Mouse (Mus musculus) limb, embryonic 11.5 days (tissue): Measurements from ENCODE around the gene Gm49373. TPM values are rescaled to one million over a fixed set of nuclear protein-coding genes. Genes with fewer than 3 reads are reported as not detected.

Experiments
- ATAC-seq: fragments of 200-750 bp; cut with Nextera tagmentation; 2 replicates; pipeline ENCODE4 v1.8.0; 2017; ENCODE audit warnings: low read depth; ENCODE audit not compliant: insufficient number of reproducible peaks, low FRiP score, low TSS enrichment
- DNase-seq: peaks from one replicate; pipeline ENCODE4 v3.0.0-alpha.2; 2015; ENCODE audit warnings: low spot score
- H3K27ac ChIP-seq: fragments of 300-500 bp; sonication (generic); replicated peaks from 2 replicates; pipeline ENCODE4 v1.5.1; 2014; ENCODE audit warnings: low read depth, mild to moderate bottlenecking, low read length
- H3K27me3 ChIP-seq: fragments of 300-500 bp; sonication (generic); 2 replicates; pipeline ENCODE4 v1.6.1; 2014; ENCODE audit warnings: mild to moderate bottlenecking, low read length, mixed read lengths; ENCODE audit not compliant: control insufficient read depth, insufficient read depth
- H3K36me3 ChIP-seq: fragments of 300-500 bp; sonication (generic); 2 replicates; pipeline ENCODE4 v1.6.1; 2014; ENCODE audit warnings: mild to moderate bottlenecking, low read length, moderate library complexity, mixed read lengths; ENCODE audit not compliant: control insufficient read depth, insufficient read depth
- H3K4me1 ChIP-seq: fragments of 300-500 bp; sonication (generic); 2 replicates; pipeline ENCODE4 v1.6.1; 2014; ENCODE audit warnings: low read length, mixed read lengths; ENCODE audit not compliant: control insufficient read depth, insufficient read depth
- H3K4me2 ChIP-seq: fragments of 300-500 bp; sonication (generic); 2 replicates; pipeline ENCODE4 v1.6.1; 2014; ENCODE audit warnings: low read depth, mild to moderate bottlenecking, moderate library complexity; ENCODE audit not compliant: severe bottlenecking
- H3K4me3 ChIP-seq: fragments of 300-500 bp; sonication (generic); 2 replicates; pipeline ENCODE4 v1.5.1; 2014; ENCODE audit warnings: low read depth, low read length
- H3K9ac ChIP-seq: fragments of 300-500 bp; sonication (generic); 2 replicates; pipeline ENCODE4 v1.6.1; 2014; ENCODE audit warnings: mild to moderate bottlenecking, low read length
- H3K9me3 ChIP-seq: fragments of 300-500 bp; sonication (generic); 2 replicates; pipeline ENCODE4 v1.6.1; 2016; ENCODE audit warnings: low read length; ENCODE audit not compliant: control insufficient read depth
- WGBS: fragments of 180-500 bp; shearing (Covaris S2); extraction: QIAGEN DNeasy Blood & Tissue Kit; methylation state at CpG from one replicate; pipeline ENCODE4 v1.1.7; 2014; 5-methylcytosine and 5-hydroxymethylcytosine counted together
- polyA plus RNA-seq: library from polyadenylated mRNA; unstranded; fragments of >200 nt; fragmentation: Nextera tagmentation; extraction: Ambion mirVana; gene quantifications from 2 replicates; pipeline ENCODE4 v1.2.1, GENCODE M21; 2014

Gm49373 gene
- polyA plus RNA-seq = 0.27 and 0.52 TPM in 2 replicates

DNA sequence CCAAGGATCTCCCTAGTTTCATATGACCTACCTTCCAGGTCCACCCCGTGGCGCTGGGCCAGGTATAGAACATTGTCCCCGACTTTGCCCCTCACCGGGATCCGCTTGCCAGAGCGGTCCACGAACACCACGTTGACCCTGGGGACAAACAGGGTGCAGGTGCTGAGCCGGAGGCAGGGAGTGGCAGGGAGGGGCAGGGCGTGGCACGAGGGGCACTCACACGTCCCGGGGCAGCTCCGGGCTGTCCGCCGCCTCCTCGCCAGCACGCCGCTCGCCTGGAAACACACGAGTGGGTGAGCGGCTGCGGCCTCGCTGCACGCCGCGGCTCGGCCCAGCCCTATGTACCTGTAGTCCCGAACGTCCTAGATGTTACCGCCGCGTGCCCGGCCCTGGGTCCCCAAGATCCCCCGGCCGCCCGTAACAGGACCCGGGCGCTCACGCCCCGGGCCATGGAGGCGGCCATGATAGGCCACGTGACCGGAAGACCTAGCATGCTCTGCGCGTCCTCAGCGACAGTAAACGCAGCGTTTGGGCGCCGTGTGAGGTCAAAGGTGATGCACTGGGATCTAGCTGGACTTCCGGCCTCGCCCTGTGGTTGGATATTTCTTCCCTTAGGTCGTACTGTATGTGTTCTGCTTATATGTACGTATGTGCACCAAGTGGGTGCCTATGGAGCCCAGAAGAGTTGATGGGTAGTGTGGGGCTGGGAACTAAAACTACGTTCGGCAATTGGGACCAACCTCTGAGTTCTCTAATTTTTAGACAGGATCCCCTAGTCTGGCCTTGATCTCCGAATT, at the start of gene Gm49373, which contains the start of gene Fdx1l:
Gene Gm49373, minus strand, starts transcription at position 53 of the 797 bp plus-strand sequence.
Gene Fdx1l, minus strand, starts transcription at position 571 of the 797 bp plus-strand sequence.
- DNase-seq (peak; percentile 91), ATAC-seq (peak; percentile 87)
- Histone ChIP-seq H3K36me3 (peaks cover 20% of the 10 kb centered on the region), H3K27me3 (no peaks in the 10 kb centered on the region), H3K27ac (peak within 1 kb of the TSS; percentile 8; the same call in 1 of the 2 replicates), H3K4me2 (peak within 1 kb of the TSS; percentile 70), H3K9me3 (no peaks in the 10 kb centered on the region), H3K4me1 (peaks cover 4% of the 10 kb centered on the region; the same call in 1 of the 2 replicates), H3K4me3 (peak within 1 kb of the TSS; percentile 86), H3K9ac (peak within 1 kb of the TSS; percentile 92)
- 3% methylated on average over 56 of the region's 58 CpGs for WGBS

DNA sequence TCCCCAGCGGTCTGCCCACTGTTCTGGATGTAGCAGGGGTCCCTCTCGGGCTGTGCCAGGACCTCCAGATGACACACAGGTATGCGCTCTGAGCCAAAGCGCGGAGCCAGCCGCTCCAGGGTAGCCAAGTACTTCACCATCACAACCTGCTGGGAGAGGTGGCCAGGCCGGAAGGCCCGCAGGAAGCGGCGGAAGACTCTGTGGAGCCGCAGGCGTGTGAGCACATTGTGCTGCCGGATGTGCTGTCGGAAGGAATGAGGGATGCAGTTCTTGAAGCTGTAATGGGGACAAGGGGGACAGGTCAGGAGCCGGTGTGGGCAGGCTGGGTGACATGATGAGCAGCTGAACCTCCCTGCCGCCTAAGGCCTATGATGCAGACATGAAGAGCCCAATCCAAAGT, 48.6 kb upstream of the Gm49373 start:
- Histone ChIP-seq H3K9me3 (0 out of 2 replicates have a peak, but pooled peaks cover 3% of the 10 kb centered on the region), H3K4me3 (no peak overlapping the region), H3K27ac (no peak overlapping the region), H3K9ac (no peak overlapping the region), H3K27me3 (no peaks in the 10 kb centered on the region), H3K4me2 (no peak overlapping the region), H3K4me1 (no peaks in the 10 kb centered on the region), H3K36me3 (peaks cover 10% of the 10 kb centered on the region; the same call in 1 of the 2 replicates)
- DNase-seq (no peak), ATAC-seq (no peak)
- WGBS = 86% methylated on average over 16 of the region's 16 CpGs

DNA sequence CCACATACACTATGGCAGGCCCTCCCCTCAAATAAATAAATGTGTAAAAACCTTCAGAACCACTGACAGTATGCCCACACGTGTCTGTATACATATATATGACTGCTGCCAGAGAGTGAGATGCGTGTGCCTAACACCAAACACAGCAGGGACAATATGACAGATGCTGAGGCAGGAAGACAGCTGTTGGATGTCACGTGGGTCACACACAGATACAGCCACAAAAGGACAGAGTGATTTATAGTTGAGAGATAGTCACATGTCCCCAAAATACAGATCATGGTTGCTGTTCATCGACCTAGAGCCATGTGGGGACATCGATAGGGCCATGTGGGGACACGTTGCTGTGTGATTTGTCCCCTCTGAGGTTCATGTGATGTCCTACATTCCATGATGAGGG, 44.2 kb upstream of the Gm49373 start:
- 84% methylated on average over 6 of the region's 6 CpGs for WGBS
- Histone ChIP-seq H3K36me3 (0 out of 2 replicates have a peak, but pooled peaks cover 4% of the 10 kb centered on the region), H3K27ac (no peak overlapping the region), H3K27me3 (no peaks in the 10 kb centered on the region), H3K4me1 (no peaks in the 10 kb centered on the region), H3K9ac (no peak overlapping the region), H3K9me3 (peaks cover 3% of the 10 kb centered on the region; the same call in 1 of the 2 replicates), H3K4me3 (no peak overlapping the region), H3K4me2 (no peak overlapping the region)
- ATAC-seq (no peak), DNase-seq (no peak)

DNA sequence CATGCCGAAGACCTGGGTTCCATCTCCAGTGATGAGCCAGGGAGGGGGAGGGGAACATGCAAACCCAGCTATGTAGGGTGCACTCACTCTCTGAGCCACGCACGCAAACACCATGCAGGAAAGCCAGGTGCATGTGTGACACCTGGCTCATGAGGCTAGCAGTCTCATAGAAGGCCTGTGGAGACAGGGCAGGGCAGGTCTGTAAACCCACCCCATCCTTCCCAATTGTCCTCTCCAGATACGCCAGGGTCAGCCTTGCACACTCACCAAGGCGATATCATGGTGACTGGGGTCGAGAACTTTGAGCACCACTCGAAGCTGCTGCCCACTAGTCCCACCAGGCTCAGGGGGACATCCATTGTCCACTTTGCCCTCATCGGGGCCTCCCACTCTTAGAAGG, 42.2 kb upstream of the Gm49373 start:
- H3K4me2 ChIP-seq = no peak overlapping the region
- H3K4me1 ChIP-seq = no peaks in the 10 kb centered on the region
- H3K9ac ChIP-seq = no peak overlapping the region
- H3K27me3 ChIP-seq = no peaks in the 10 kb centered on the region
- H3K36me3 ChIP-seq = no peaks in the 10 kb centered on the region
- no peak for DNase-seq
- ATAC-seq = no peak
- H3K4me3 ChIP-seq = no peak overlapping the region
- WGBS = 91% methylated on average over 8 of the region's 8 CpGs
- H3K9me3 ChIP-seq = peaks cover 3% of the 10 kb centered on the region; the same call in 1 of the 2 replicates
- H3K27ac ChIP-seq = no peak overlapping the region

DNA sequence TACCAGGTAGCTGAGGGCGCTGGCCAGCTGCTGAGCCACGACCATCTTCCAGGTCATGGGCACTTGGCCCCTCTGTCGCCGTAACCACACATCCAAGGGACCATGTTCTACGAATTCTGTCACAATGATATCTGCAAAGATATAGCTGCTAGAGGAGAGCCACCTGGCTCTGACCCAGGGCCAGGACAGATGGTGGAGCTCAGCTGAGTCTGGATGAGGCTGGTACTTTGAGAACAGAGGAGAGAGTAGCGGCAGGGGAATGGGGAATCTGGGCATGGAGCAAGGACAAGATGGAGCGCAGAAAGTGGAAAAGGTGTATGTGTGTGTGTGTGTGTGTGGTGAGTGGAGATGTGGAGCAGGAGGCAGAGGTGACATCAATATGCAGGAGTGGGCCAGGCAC, 41.3 kb upstream of the Gm49373 start:
- no peak overlapping the region for H3K9ac ChIP-seq
- ATAC-seq = no peak

DNA sequence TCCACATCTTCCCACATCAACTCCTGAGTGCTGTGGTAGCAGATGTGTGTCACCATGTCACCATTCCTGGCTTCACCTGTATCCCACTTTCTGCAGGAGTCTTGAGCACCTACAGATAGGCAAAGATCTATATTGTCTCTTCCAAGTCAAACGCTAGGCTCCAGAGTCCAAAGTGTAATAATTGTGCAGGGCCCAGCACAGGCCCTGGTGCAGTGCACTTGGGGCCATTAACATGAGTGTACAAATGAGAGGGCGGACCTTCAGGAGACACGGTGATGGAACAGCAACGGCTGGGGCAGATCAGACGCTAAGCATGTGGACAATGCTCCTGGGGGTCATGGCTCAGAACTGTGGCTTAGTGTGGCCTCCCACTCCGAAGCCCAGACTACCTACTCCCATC, 40.9 kb upstream of the Gm49373 start:
- Histone ChIP-seq H3K27me3 (no peaks in the 10 kb centered on the region), H3K4me2 (no peak overlapping the region), H3K4me3 (no peak overlapping the region), H3K27ac (no peak overlapping the region), H3K36me3 (no peaks in the 10 kb centered on the region), H3K9ac (no peak overlapping the region), H3K9me3 (peaks cover 3% of the 10 kb centered on the region; the same call in 1 of the 2 replicates), H3K4me1 (no peaks in the 10 kb centered on the region)
- ATAC-seq (no peak), DNase-seq (no peak)
- WGBS = 90% methylated on average over 6 of the region's 6 CpGs

More for the DNA sequence above, 41.3 kb upstream of the Gm49373 start:
- peaks cover 3% of the 10 kb centered on the region; the same call in 1 of the 2 replicates for H3K9me3 ChIP-seq
- no peaks in the 10 kb centered on the region for H3K4me1 ChIP-seq
- DNase-seq = no peak
- H3K27me3 ChIP-seq = no peaks in the 10 kb centered on the region
- no peaks in the 10 kb centered on the region for H3K36me3 ChIP-seq
- no peak overlapping the region for H3K27ac ChIP-seq
- 92% methylated on average over 7 of the region's 7 CpGs for WGBS
- H3K4me3 ChIP-seq = no peak overlapping the region
- H3K4me2 ChIP-seq = no peak overlapping the region

DNA sequence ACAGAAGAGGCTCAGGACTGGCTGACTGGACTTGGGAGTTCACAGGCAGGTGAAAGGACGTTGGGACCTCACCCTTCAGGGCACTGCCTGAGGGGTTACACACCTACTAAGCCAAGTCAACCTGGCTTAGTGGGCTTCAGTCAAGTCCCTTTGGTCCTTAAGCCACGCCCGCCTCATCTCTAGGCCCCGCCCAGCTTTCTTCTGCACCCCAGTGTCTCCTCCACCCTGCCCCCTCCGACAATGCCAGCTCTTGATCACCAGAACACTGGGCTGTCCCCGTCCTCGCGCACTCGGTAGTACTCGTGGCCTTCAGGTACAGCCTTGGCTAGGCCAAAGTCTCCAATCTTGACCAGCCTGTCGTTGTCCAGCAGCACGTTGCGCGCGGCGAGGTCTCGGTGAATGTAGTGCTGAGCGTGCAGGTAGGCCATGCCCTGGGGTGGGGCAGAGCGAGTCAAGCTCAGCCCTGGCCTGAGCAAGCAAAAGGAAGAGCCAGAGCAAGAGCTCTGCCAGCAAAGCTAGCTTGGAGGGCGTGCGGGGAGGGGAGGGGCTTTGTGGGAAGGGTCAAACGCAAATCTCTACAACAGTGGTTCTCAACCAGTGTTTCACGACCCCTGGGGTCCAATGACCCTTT, 34.8 kb upstream of the Gm49373 start:
- Histone ChIP-seq H3K4me1 (no peaks in the 10 kb centered on the region), H3K27me3 (no peaks in the 10 kb centered on the region), H3K4me2 (no peak overlapping the region), H3K27ac (no peak overlapping the region), H3K9ac (no peak overlapping the region), H3K4me3 (no peak overlapping the region), H3K9me3 (no peaks in the 10 kb centered on the region), H3K36me3 (no peaks in the 10 kb centered on the region)
- no peak for DNase-seq
- no peak for ATAC-seq
- 44% methylated on average over 23 of the region's 23 CpGs for WGBS

DNA sequence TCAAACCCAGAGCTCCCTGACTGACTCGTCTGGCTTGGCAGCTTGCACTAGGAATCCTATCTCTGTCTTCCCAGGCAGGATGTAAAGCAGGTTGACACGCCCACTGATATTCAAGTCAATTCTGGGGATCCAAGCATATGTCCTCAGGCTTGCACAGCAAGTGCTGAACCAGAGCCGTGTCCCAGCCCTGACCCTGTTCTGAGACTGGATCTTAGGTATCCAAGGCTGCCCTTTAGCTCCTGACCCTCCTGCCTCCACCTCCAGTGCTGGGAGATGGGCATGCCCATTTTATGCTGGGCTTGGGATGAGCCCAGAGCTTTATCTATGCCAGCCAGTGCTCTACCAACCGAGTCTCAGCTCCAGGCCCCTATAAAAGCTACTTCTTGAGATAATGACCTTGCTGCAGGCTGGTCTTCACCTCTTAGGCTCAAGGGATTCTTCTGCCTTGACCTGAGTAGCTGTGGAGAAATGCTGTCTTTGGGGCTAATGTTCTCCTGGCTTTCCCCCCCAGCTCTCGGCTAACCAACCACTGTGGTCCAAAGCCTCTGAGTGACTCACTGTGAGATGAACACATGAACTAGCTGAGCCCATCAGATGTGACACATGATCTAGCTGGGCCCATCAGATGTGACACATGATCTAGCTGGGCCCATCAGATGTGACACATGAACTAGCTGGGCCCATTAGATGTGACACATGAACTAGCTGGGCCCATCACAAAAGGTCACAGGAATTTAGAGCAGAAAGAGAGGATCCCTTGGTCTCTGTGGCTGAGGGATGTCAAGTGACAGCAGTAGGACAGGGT, 33.1 kb upstream of the Gm49373 start:
- Histone ChIP-seq H3K36me3 (no peaks in the 10 kb centered on the region), H3K4me1 (no peaks in the 10 kb centered on the region), H3K27me3 (no peaks in the 10 kb centered on the region), H3K27ac (no peak overlapping the region), H3K9me3 (no peaks in the 10 kb centered on the region), H3K4me2 (no peak overlapping the region), H3K9ac (no peak overlapping the region), H3K4me3 (no peak overlapping the region)
- DNase-seq (no peak), ATAC-seq (no peak)
- 81% methylated on average over 5 of the region's 5 CpGs for WGBS
